Mouse (Mus musculus) kidney, embryonic 16.5 days (tissue): ENCODE results near the gene BC080695. TPM values are rescaled to one million over a fixed set of nuclear protein-coding genes. Genes with fewer than 3 reads are reported as not detected.
"Not testable (repeated sequence)": the region's sequence is repeated elsewhere in the genome, so short reads cannot be mapped to it uniquely, and the experiment has no call there.

ENCODE experiments used
- ATAC-seq: fragments of 200-750 bp; cut with Nextera tagmentation; 2 replicates; pipeline ENCODE4 v1.8.0; 2017; ENCODE audit warnings: moderate TSS enrichment; ENCODE audit not compliant: low FRiP score, low TSS enrichment
- H3K27ac ChIP-seq: fragments of 300-500 bp; sonication (generic); 2 replicates; pipeline ENCODE4 v1.5.1; 2014; ENCODE audit warnings: low read length
- H3K27me3 ChIP-seq: fragments of 300-500 bp; sonication (generic); 2 replicates; pipeline ENCODE4 v1.6.1; 2014; ENCODE audit warnings: low read length, control low read depth, mixed read lengths; ENCODE audit not compliant: insufficient read depth
- H3K36me3 ChIP-seq: fragments of 300-500 bp; sonication (generic); 2 replicates; pipeline ENCODE4 v1.6.1; 2014; ENCODE audit warnings: low read length, control low read depth, mixed read lengths; ENCODE audit not compliant: insufficient read depth
- H3K4me1 ChIP-seq: fragments of 300-500 bp; sonication (generic); 2 replicates; pipeline ENCODE4 v1.6.1; 2014; ENCODE audit warnings: low read length, control low read depth, mixed read lengths; ENCODE audit not compliant: insufficient read depth
- H3K4me2 ChIP-seq: fragments of 300-500 bp; sonication (generic); replicated peaks from 2 replicates; pipeline ENCODE4 v1.6.1; 2014; ENCODE audit warnings: low read depth, low read length
- H3K4me3 ChIP-seq: fragments of 300-500 bp; sonication (generic); 2 replicates; pipeline ENCODE4 v1.5.1; 2014; ENCODE audit warnings: mild to moderate bottlenecking, low read length
- H3K9ac ChIP-seq: fragments of 300-500 bp; sonication (generic); replicated peaks from 2 replicates; pipeline ENCODE4 v1.6.1; 2014; ENCODE audit warnings: low read length
- H3K9me3 ChIP-seq: fragments of 300-500 bp; sonication (generic); 2 replicates; pipeline ENCODE4 v1.6.1; 2016; ENCODE audit warnings: low read length, control low read depth
- WGBS: fragments of 180-500 bp; shearing (Covaris S2); extraction: QIAGEN DNeasy Blood & Tissue Kit; methylation state at CpG from one replicate; pipeline ENCODE4 v1.1.7; 2014; 5-methylcytosine and 5-hydroxymethylcytosine counted together
- polyA plus RNA-seq: library from polyadenylated mRNA; unstranded; fragments of >200 nt; fragmentation: Nextera tagmentation; extraction: Ambion mirVana; gene quantifications from 2 replicates; pipeline ENCODE4 v1.2.1, GENCODE M21; 2015

The BC080695 gene
- polyA plus RNA-seq: not detected in 2 replicates

- not testable (repeated sequence) for H3K9me3 ChIP-seq, H3K27ac ChIP-seq, H3K4me3 ChIP-seq, H3K4me2 ChIP-seq, H3K27me3 ChIP-seq, H3K4me1 ChIP-seq, H3K9ac ChIP-seq, H3K36me3 ChIP-seq, ATAC-seq
- WGBS: no CpG with 5 or more reads among the region's 3 CpGs
Observed at GRCm38 (mm10) chr4:143551400-143551799, at the start of gene BC080695, which contains the start of gene Gm13057. Gene BC080695 (plus strand): TSS chr4:143551700. Gene Gm13057 (plus strand): TSS chr4:143551709.

- Histone ChIP-seq H3K27me3 (no peaks in the 10 kb centered on the region), H3K9me3 (no peaks in the 10 kb centered on the region), H3K4me1 (no peaks in the 10 kb centered on the region), H3K9ac (no peak within 1 kb of the TSS), H3K27ac (no peak within 1 kb of the TSS), H3K4me3 (no peak within 1 kb of the TSS), H3K36me3 (no peaks in the 10 kb centered on the region), H3K4me2 (no peak within 1 kb of the TSS)
- no peak for ATAC-seq
- WGBS: 82% methylated on average over 3 of the region's 3 CpGs
Observed at GRCm38 (mm10) chr4:143511043-143511442, 40.5 kb upstream of the BC080695 start, which contains the start of gene Gm13043. Gene Gm13043 (plus strand): TSS chr4:143511343.

- ATAC-seq, H3K4me3 ChIP-seq, H3K9me3 ChIP-seq, H3K36me3 ChIP-seq, H3K27me3 ChIP-seq, H3K27ac ChIP-seq, H3K4me1 ChIP-seq, H3K9ac ChIP-seq, H3K4me2 ChIP-seq: not testable (repeated sequence)
- WGBS: no CpG with 5 or more reads among the region's 3 CpGs
Observed at GRCm38 (mm10) chr4:143535654-143536053, 15.8 kb upstream of the BC080695 start, which contains the start of gene Gm13040. Gene Gm13040 (plus strand): TSS chr4:143535954.

GRCm38 (mm10) chr4:143611927-143612326 lies 60.4 kb downstream of the BC080695 start:
- H3K4me3 ChIP-seq, H3K9ac ChIP-seq, H3K36me3 ChIP-seq, H3K27me3 ChIP-seq, H3K9me3 ChIP-seq, H3K27ac ChIP-seq, H3K4me1 ChIP-seq, H3K4me2 ChIP-seq, ATAC-seq: not testable (repeated sequence)
- 87% methylated on average over 9 of the region's 9 CpGs for WGBS

- not testable (repeated sequence) for H3K4me2 ChIP-seq, H3K9ac ChIP-seq, H3K4me1 ChIP-seq, ATAC-seq, H3K27ac ChIP-seq, H3K9me3 ChIP-seq, H3K4me3 ChIP-seq, H3K27me3 ChIP-seq, H3K36me3 ChIP-seq
Observed at GRCm38 (mm10) chr4:143614703-143615102, 63.2 kb downstream of the BC080695 start, which contains the start of gene Gm13083. Gene Gm13083 (plus strand): TSS chr4:143615003.

GRCm38 (mm10) chr4:143618101-143618500 lies 66.6 kb downstream of the BC080695 start:
- H3K4me3 ChIP-seq, H3K9me3 ChIP-seq, H3K27me3 ChIP-seq, H3K4me1 ChIP-seq, H3K9ac ChIP-seq, H3K4me2 ChIP-seq, H3K27ac ChIP-seq, ATAC-seq, H3K36me3 ChIP-seq: not testable (repeated sequence)
- WGBS: 79% methylated on average over 4 of the region's 4 CpGs

Other genes starting within 250 kb of the BC080695 start
- 0.06 and 0.12 TPM in 2 replicates for gene Lrrc38, start 201.9 kb upstream of the BC080695 start, polyA plus RNA-seq
- not detected in 2 replicates for gene Pramel1, start 157.3 kb upstream of the BC080695 start, polyA plus RNA-seq
- 21.5 and 23.4 TPM in 2 replicates for gene Pramef8, start 139.3 kb upstream of the BC080695 start, polyA plus RNA-seq
- gene Oog4, start 101.4 kb upstream of the BC080695 start, polyA plus RNA-seq: not detected in 2 replicates
- not detected in 2 replicates for gene Gm13043, start 40.4 kb upstream of the BC080695 start, polyA plus RNA-seq
- not detected in 2 replicates for gene Gm13040, start 15.7 kb upstream of the BC080695 start, polyA plus RNA-seq
- not detected in 2 replicates for gene Gm13057, start within 50 bp of the BC080695 start, polyA plus RNA-seq
- not detected in 2 replicates for gene Gm13083, start 63.3 kb downstream of the BC080695 start, polyA plus RNA-seq
- gene Gm13088, start 105.5 kb downstream of the BC080695 start, polyA plus RNA-seq: not detected in 2 replicates
- not detected in 2 replicates for gene Gm13089, start 151.0 kb downstream of the BC080695 start, polyA plus RNA-seq
- not detected in 2 replicates for gene Gm13078, start 167.8 kb downstream of the BC080695 start, polyA plus RNA-seq
- not detected in 2 replicates for gene Gm13023, start 237.7 kb downstream of the BC080695 start, polyA plus RNA-seq